Mouse (Mus musculus): ENCODE results near the gene Pacs2. TPM values are rescaled to one million over a fixed set of nuclear protein-coding genes. Genes with fewer than 3 reads are reported as not detected.

The Pacs2 gene
- polyA plus RNA-seq, 1 experiment from 2014 or later, result 24.1 TPM

- peak overlapping the region; percentile 76 for H3K9ac ChIP-seq
- H3K4me1 ChIP-seq (replicated peaks), result peaks cover 26% of the 10 kb centered on the region
- peak overlapping the region; percentile 96 for H3K27ac ChIP-seq
- 2% methylated on average over 10 of the region's 10 CpGs for WGBS
- peaks cover 24% of the 10 kb centered on the region for H3K36me3 ChIP-seq
- no peaks in the 10 kb centered on the region for H3K27me3 ChIP-seq
- H3K4me2 ChIP-seq, result peak overlapping the region; percentile 88
- H3K9me3 ChIP-seq, result no peaks in the 10 kb centered on the region
- peak overlapping the region; percentile 47 for H3K4me3 ChIP-seq
- peak; percentile 75 for ATAC-seq (ENCODE audit: low FRiP score)
Measured at GRCm38 (mm10) chr12:113075063-113075454, 60.8 kb downstream of the Pacs2 start.

GRCm38 (mm10) chr12:113075486-113075885, 61.2 kb downstream of the Pacs2 start:
- Histone ChIP-seq H3K27ac (peak overlapping the region; percentile 96), H3K9ac (peak overlapping the region; percentile 76), H3K36me3 (peaks cover 19% of the 10 kb centered on the region), H3K27me3 (no peaks in the 10 kb centered on the region), H3K4me1 (replicated peaks) (peaks cover 26% of the 10 kb centered on the region), H3K9me3 (no peaks in the 10 kb centered on the region), H3K4me3 (peak overlapping the region; percentile 47; the same call in 1 of the 2 replicates), H3K4me2 (peak overlapping the region; percentile 88)
- peak; percentile 6; the same call in 1 of the 2 replicates for ATAC-seq (ENCODE audit: low FRiP score)
- WGBS, result 53% methylated on average over 6 of the region's 6 CpGs

- 77% methylated on average over 3 of the region's 3 CpGs for WGBS
- no peak overlapping the region for H3K27ac ChIP-seq
- no peak overlapping the region for H3K4me2 ChIP-seq
- H3K9me3 ChIP-seq, result no peaks in the 10 kb centered on the region
- H3K4me3 ChIP-seq, result no peak overlapping the region
- H3K27me3 ChIP-seq, result 0 out of 2 replicates have a peak, but pooled peaks cover 3% of the 10 kb centered on the region
- H3K9ac ChIP-seq, result no peak overlapping the region
- no peak for ATAC-seq (ENCODE audit: low FRiP score)
- no peaks in the 10 kb centered on the region for H3K36me3 ChIP-seq
- no peaks in the 10 kb centered on the region for H3K4me1 ChIP-seq (replicated peaks)
Measured at GRCm38 (mm10) chr12:113087276-113087675, 73.0 kb downstream of the Pacs2 start.

- H3K9ac ChIP-seq, result no peak overlapping the region
- no peak overlapping the region for H3K27ac ChIP-seq
- no peak for ATAC-seq (ENCODE audit: low FRiP score)
- H3K4me2 ChIP-seq, result no peak overlapping the region
- H3K9me3 ChIP-seq, result no peaks in the 10 kb centered on the region
- H3K36me3 ChIP-seq, result no peaks in the 10 kb centered on the region
- H3K4me3 ChIP-seq, result no peak overlapping the region
- WGBS, result 38% methylated on average over 4 of the region's 4 CpGs
- H3K4me1 ChIP-seq (replicated peaks), result no peaks in the 10 kb centered on the region
- 0 out of 2 replicates have a peak, but pooled peaks cover 3% of the 10 kb centered on the region for H3K27me3 ChIP-seq
Measured at GRCm38 (mm10) chr12:113088026-113088425, 73.7 kb downstream of the Pacs2 start.

- 0 out of 2 replicates have a peak, but pooled peaks cover 3% of the 10 kb centered on the region for H3K27me3 ChIP-seq
- H3K36me3 ChIP-seq, result no peaks in the 10 kb centered on the region
- no peak overlapping the region for H3K9ac ChIP-seq
- H3K9me3 ChIP-seq, result no peaks in the 10 kb centered on the region
- no peak overlapping the region for H3K27ac ChIP-seq
- no peak overlapping the region for H3K4me3 ChIP-seq
- no peak overlapping the region for H3K4me2 ChIP-seq
- no peak for ATAC-seq (ENCODE audit: low FRiP score)
- H3K4me1 ChIP-seq (replicated peaks), result no peaks in the 10 kb centered on the region
- WGBS, result 93% methylated on average over 6 of the region's 6 CpGs
Measured at GRCm38 (mm10) chr12:113089107-113089506, 74.8 kb downstream of the Pacs2 start.

GRCm38 (mm10) chr12:113090053-113090452, 75.7 kb downstream of the Pacs2 start:
- Histone ChIP-seq H3K27me3 (0 out of 2 replicates have a peak, but pooled peaks cover 3% of the 10 kb centered on the region), H3K9ac (no peak overlapping the region), H3K4me3 (no peak overlapping the region), H3K4me1 (replicated peaks) (no peaks in the 10 kb centered on the region), H3K9me3 (no peaks in the 10 kb centered on the region), H3K36me3 (no peaks in the 10 kb centered on the region), H3K27ac (no peak overlapping the region), H3K4me2 (no peak overlapping the region)
- WGBS, result 83% methylated on average over 17 of the region's 17 CpGs
- ATAC-seq (ENCODE audit: low FRiP score), result 0 out of 2 replicates have a peak, but pooled peaks have one; percentile 24

GRCm38 (mm10) chr12:113097040-113097439, 82.7 kb downstream of the Pacs2 start:
- Histone ChIP-seq H3K27me3 (no peaks in the 10 kb centered on the region), H3K36me3 (no peaks in the 10 kb centered on the region), H3K9ac (peak overlapping the region; percentile 97), H3K4me2 (peak overlapping the region; percentile 94), H3K27ac (no peak overlapping the region), H3K4me3 (peak overlapping the region; percentile 92), H3K9me3 (no peaks in the 10 kb centered on the region), H3K4me1 (replicated peaks) (peaks cover 40% of the 10 kb centered on the region)
- WGBS, result 86% methylated on average over 5 of the region's 5 CpGs
- peak; percentile 8; the same call in 1 of the 2 replicates for ATAC-seq (ENCODE audit: low FRiP score)

- H3K9me3 ChIP-seq, result no peaks in the 10 kb centered on the region
- no peaks in the 10 kb centered on the region for H3K27me3 ChIP-seq
- peak within 1 kb of the TSS; percentile 95 for H3K4me2 ChIP-seq
- peak within 1 kb of the TSS; percentile 92 for H3K4me3 ChIP-seq
- no peaks in the 10 kb centered on the region for H3K36me3 ChIP-seq
- peak within 1 kb of the TSS; percentile 86 for H3K27ac ChIP-seq
- H3K9ac ChIP-seq, result peak within 1 kb of the TSS; percentile 97
- peaks cover 48% of the 10 kb centered on the region for H3K4me1 ChIP-seq (replicated peaks)
- WGBS, result 2% methylated on average over 17 of the region's 53 CpGs
- peak; percentile 62 for ATAC-seq (ENCODE audit: low FRiP score)
Measured at GRCm38 (mm10) chr12:113097749-113098281, 83.5 kb downstream of the Pacs2 start, which contains the start of gene Mta1. Gene Mta1, plus strand, starts transcription at chr12:113098278.

- peak overlapping the region; percentile 97 for H3K9ac ChIP-seq
- no peaks in the 10 kb centered on the region for H3K9me3 ChIP-seq
- H3K27me3 ChIP-seq, result no peaks in the 10 kb centered on the region
- H3K27ac ChIP-seq, result peak overlapping the region; percentile 86
- under 1% methylated on average over 47 of the region's 60 CpGs for WGBS
- no peaks in the 10 kb centered on the region for H3K36me3 ChIP-seq
- H3K4me3 ChIP-seq, result peak overlapping the region; percentile 92
- H3K4me1 ChIP-seq (replicated peaks), result peaks cover 55% of the 10 kb centered on the region
- ATAC-seq (ENCODE audit: low FRiP score), result peak; percentile 11; the same call in 1 of the 2 replicates
- peak overlapping the region; percentile 95 for H3K4me2 ChIP-seq
Measured at GRCm38 (mm10) chr12:113098530-113099151, 84.3 kb downstream of the Pacs2 start.

GRCm38 (mm10) chr12:113099470-113100237, 85.3 kb downstream of the Pacs2 start:
- peak overlapping the region; percentile 97 for H3K9ac ChIP-seq
- H3K4me2 ChIP-seq, result peak overlapping the region; percentile 95
- no peaks in the 10 kb centered on the region for H3K27me3 ChIP-seq
- peaks cover 65% of the 10 kb centered on the region for H3K4me1 ChIP-seq (replicated peaks)
- no peaks in the 10 kb centered on the region for H3K9me3 ChIP-seq
- peak overlapping the region; percentile 92 for H3K4me3 ChIP-seq
- 35% methylated on average over 6 of the region's 6 CpGs for WGBS
- H3K36me3 ChIP-seq, result no peaks in the 10 kb centered on the region
- H3K27ac ChIP-seq, result peak overlapping the region; percentile 35; the same call in 1 of the 2 replicates
- ATAC-seq (ENCODE audit: low FRiP score), result no peak

GRCm38 (mm10) chr12:113100448-113101076, 86.3 kb downstream of the Pacs2 start:
- no peaks in the 10 kb centered on the region for H3K27me3 ChIP-seq
- ATAC-seq (ENCODE audit: low FRiP score), result no peak
- no peaks in the 10 kb centered on the region for H3K9me3 ChIP-seq
- WGBS, result 79% methylated on average over 5 of the region's 5 CpGs
- no peak overlapping the region for H3K4me3 ChIP-seq
- H3K9ac ChIP-seq, result peak overlapping the region; percentile 97
- peak overlapping the region; percentile 35 for H3K27ac ChIP-seq
- peak overlapping the region; percentile 95; the same call in 1 of the 2 replicates for H3K4me2 ChIP-seq
- H3K4me1 ChIP-seq (replicated peaks), result peaks cover 68% of the 10 kb centered on the region
- peaks cover under 1% of the 10 kb centered on the region; the same call in 1 of the 2 replicates for H3K36me3 ChIP-seq
